Mouse (Mus musculus): ENCODE measurements around the gene Nacc1. TPM values are rescaled to one million over a fixed set of nuclear protein-coding genes. Genes with fewer than 3 reads are reported as not detected.
A peak's percentile ranks its signal among the peaks of the same experiment; 100 is the strongest.

Gene Nacc1
- polyA plus RNA-seq, 1 experiment from 2014 or later = 6.9 TPM

GRCm38 (mm10) chr8:84713381-84713780 is 25.7 kb upstream of the Nacc1 start:
- DNase-seq (no peak), ATAC-seq (ENCODE audit: low read depth) (no peak)
- Histone ChIP-seq H3K4me3 (replicated peaks) (no peak overlapping the region), H3K9me3 (replicated peaks) (no peaks in the 10 kb centered on the region), H3K36me3 (no peaks in the 10 kb centered on the region), H3K4me2 (no peak overlapping the region), H3K27me3 (peaks cover 62% of the 10 kb centered on the region), H3K4me1 (replicated peaks) (peaks cover 59% of the 10 kb centered on the region), H3K27ac (peak overlapping the region; percentile 55), H3K9ac (peak overlapping the region; percentile 7; the same call in 1 of the 2 replicates)
- whole genome bisulfite sequencing (ENCODE audit: insufficient replicate concordance) = 70% methylated on average over 4 of the region's 4 CpGs

- no peak overlapping the region for H3K4me2 ChIP-seq
- no peak for ATAC-seq (ENCODE audit: low read depth)
- H3K9me3 ChIP-seq (replicated peaks) = no peaks in the 10 kb centered on the region
- 55% methylated on average over 3 of the region's 3 CpGs for WGBS (ENCODE audit: insufficient replicate concordance)
- H3K4me3 ChIP-seq (replicated peaks) = no peak overlapping the region
- H3K27me3 ChIP-seq = peaks cover 63% of the 10 kb centered on the region
- peaks cover 62% of the 10 kb centered on the region for H3K4me1 ChIP-seq (replicated peaks)
- H3K27ac ChIP-seq = peak overlapping the region; percentile 55; the same call in 1 of the 2 replicates
- H3K36me3 ChIP-seq = no peaks in the 10 kb centered on the region
- no peak overlapping the region for H3K9ac ChIP-seq
- no peak for DNase-seq
These were observed 25.1 kb upstream of the Nacc1 start for GRCm38 (mm10) chr8:84712759-84713120.

- Histone ChIP-seq H3K4me3 (replicated peaks) (no peak overlapping the region), H3K9me3 (replicated peaks) (no peaks in the 10 kb centered on the region), H3K4me1 (replicated peaks) (peaks cover 64% of the 10 kb centered on the region), H3K27ac (peak overlapping the region; percentile 58), H3K36me3 (no peaks in the 10 kb centered on the region), H3K27me3 (peaks cover 63% of the 10 kb centered on the region), H3K9ac (peak overlapping the region; percentile 33; the same call in 1 of the 2 replicates), H3K4me2 (no peak overlapping the region)
- 47% methylated on average over 11 of the region's 11 CpGs for WGBS (ENCODE audit: insufficient replicate concordance)
- DNase-seq (no peak), ATAC-seq (ENCODE audit: low read depth) (no peak)
These were observed 24.5 kb upstream of the Nacc1 start for GRCm38 (mm10) chr8:84711933-84712758.

- Histone ChIP-seq H3K27ac (peak overlapping the region; percentile 58; the same call in 1 of the 2 replicates), H3K36me3 (no peaks in the 10 kb centered on the region), H3K9ac (0 out of 2 replicates have a peak overlapping the region, but pooled peaks have one; percentile 23), H3K4me2 (no peak overlapping the region), H3K4me1 (replicated peaks) (peaks cover 72% of the 10 kb centered on the region), H3K9me3 (replicated peaks) (no peaks in the 10 kb centered on the region), H3K27me3 (peaks cover 65% of the 10 kb centered on the region), H3K4me3 (replicated peaks) (no peak overlapping the region)
- ATAC-seq (ENCODE audit: low read depth) (no peak), DNase-seq (no peak)
- 76% methylated on average over 3 of the region's 3 CpGs for WGBS (ENCODE audit: insufficient replicate concordance)
These were observed 23.6 kb upstream of the Nacc1 start for GRCm38 (mm10) chr8:84711312-84711711.

GRCm38 (mm10) chr8:84709931-84710330 is 22.3 kb upstream of the Nacc1 start:
- ATAC-seq (ENCODE audit: low read depth) (no peak), DNase-seq (no peak)
- Histone ChIP-seq H3K36me3 (no peaks in the 10 kb centered on the region), H3K4me3 (replicated peaks) (no peak overlapping the region), H3K4me1 (replicated peaks) (peaks cover 78% of the 10 kb centered on the region), H3K9me3 (replicated peaks) (no peaks in the 10 kb centered on the region), H3K27me3 (peaks cover 62% of the 10 kb centered on the region), H3K4me2 (no peak overlapping the region), H3K9ac (no peak overlapping the region), H3K27ac (peak overlapping the region; percentile 66)
- 89% methylated on average over 1 of the region's 1 CpGs for WGBS (ENCODE audit: insufficient replicate concordance)

- WGBS (ENCODE audit: insufficient replicate concordance) = 17% methylated on average over 12 of the region's 12 CpGs
These were observed 21.3 kb upstream of the Nacc1 start for GRCm38 (mm10) chr8:84708774-84709475.

GRCm38 (mm10) chr8:84708071-84708541 is 20.4 kb upstream of the Nacc1 start:
- no peak for ATAC-seq (ENCODE audit: low read depth)
- peaks cover 44% of the 10 kb centered on the region for H3K27me3 ChIP-seq

More at GRCm38 (mm10) chr8:84708774-84709475, 21.3 kb upstream of the Nacc1 start:
- Histone ChIP-seq H3K27me3 (peaks cover 52% of the 10 kb centered on the region), H3K9me3 (replicated peaks) (no peaks in the 10 kb centered on the region), H3K4me2 (peak overlapping the region; percentile 95), H3K27ac (0 out of 2 replicates have a peak overlapping the region, but pooled peaks have one; percentile 66), H3K36me3 (peaks cover 5% of the 10 kb centered on the region), H3K4me3 (replicated peaks) (no peak overlapping the region), H3K9ac (peak overlapping the region; percentile 98; the same call in 1 of the 2 replicates), H3K4me1 (replicated peaks) (peaks cover 80% of the 10 kb centered on the region)
- ATAC-seq (ENCODE audit: low read depth) = peak; percentile 41
- DNase-seq = peak; percentile 82

GRCm38 (mm10) chr8:84707267-84707883 is 19.7 kb upstream of the Nacc1 start:
- H3K27ac ChIP-seq = peak overlapping the region; percentile 98
- no peaks in the 10 kb centered on the region for H3K9me3 ChIP-seq (replicated peaks)
- peaks cover 42% of the 10 kb centered on the region for H3K27me3 ChIP-seq
- 4% methylated on average over 22 of the region's 22 CpGs for WGBS (ENCODE audit: insufficient replicate concordance)
- H3K9ac ChIP-seq = peak overlapping the region; percentile 98
- DNase-seq = peak; percentile 81
- ATAC-seq (ENCODE audit: low read depth) = peak; percentile 33
- H3K4me3 ChIP-seq (replicated peaks) = peak overlapping the region; percentile 88
- H3K4me1 ChIP-seq (replicated peaks) = peaks cover 77% of the 10 kb centered on the region
- peaks cover 21% of the 10 kb centered on the region for H3K36me3 ChIP-seq
- peak overlapping the region; percentile 95 for H3K4me2 ChIP-seq

More at GRCm38 (mm10) chr8:84708071-84708541, 20.4 kb upstream of the Nacc1 start:
- Histone ChIP-seq H3K4me2 (peak overlapping the region; percentile 95), H3K27ac (peak overlapping the region; percentile 98), H3K9ac (peak overlapping the region; percentile 98), H3K9me3 (replicated peaks) (no peaks in the 10 kb centered on the region), H3K4me1 (replicated peaks) (peaks cover 81% of the 10 kb centered on the region), H3K4me3 (replicated peaks) (peak overlapping the region; percentile 88), H3K36me3 (peaks cover 14% of the 10 kb centered on the region)
- 6% methylated on average over 15 of the region's 15 CpGs for WGBS (ENCODE audit: insufficient replicate concordance)
- DNase-seq = no peak

GRCm38 (mm10) chr8:84706610-84707266 is 19.1 kb upstream of the Nacc1 start:
- DNase-seq = peak; percentile 48
- WGBS (ENCODE audit: insufficient replicate concordance) = under 1% methylated on average over 43 of the region's 45 CpGs

GRCm38 (mm10) chr8:84705960-84706359 is 18.3 kb upstream of the Nacc1 start:
- Histone ChIP-seq H3K36me3 (peaks cover 22% of the 10 kb centered on the region), H3K9ac (peak overlapping the region; percentile 98), H3K4me3 (replicated peaks) (peak overlapping the region; percentile 88), H3K27me3 (peaks cover 27% of the 10 kb centered on the region), H3K4me1 (replicated peaks) (peaks cover 71% of the 10 kb centered on the region), H3K4me2 (peak overlapping the region; percentile 95), H3K9me3 (replicated peaks) (no peaks in the 10 kb centered on the region), H3K27ac (peak overlapping the region; percentile 98)
- no peak for ATAC-seq (ENCODE audit: low read depth)
- no peak for DNase-seq
- WGBS (ENCODE audit: insufficient replicate concordance) = under 1% methylated on average over 12 of the region's 12 CpGs

More at GRCm38 (mm10) chr8:84706610-84707266, 19.1 kb upstream of the Nacc1 start:
- Histone ChIP-seq H3K4me1 (replicated peaks) (peaks cover 70% of the 10 kb centered on the region), H3K4me3 (replicated peaks) (peak overlapping the region; percentile 88), H3K27ac (peak overlapping the region; percentile 98), H3K9ac (peak overlapping the region; percentile 98), H3K4me2 (peak overlapping the region; percentile 95), H3K36me3 (peaks cover 22% of the 10 kb centered on the region), H3K9me3 (replicated peaks) (no peaks in the 10 kb centered on the region), H3K27me3 (peaks cover 35% of the 10 kb centered on the region)
- no peak for ATAC-seq (ENCODE audit: low read depth)
